In genomic region chr6:35651401-35651800, GRCm38 (mm10) we compare ENCODE assay signal across 11 mouse cellular contexts.
"Had no signal": no experiment of that assay in that cellular context is flagged by ENCODE, and none has a peak within 500 bp of the region (broad histone marks: within the 10 kb centered on the region; RNA-seq: fewer than 3 reads in every experiment).

No protein-coding gene starts in this region.

- H3K9ac ChIP-seq: kidney, embryonic 15.5 days; limb, embryonic 13.5 days; liver, embryonic 15.5 days; midbrain, embryonic 12.5 days; stomach, embryonic 15.5 days had no signal

- H3K27me3 ChIP-seq: kidney, embryonic 15.5 days; limb, embryonic 13.5 days; liver, embryonic 15.5 days; midbrain, embryonic 12.5 days; stomach, embryonic 15.5 days had no signal

- H3K27ac ChIP-seq: kidney, embryonic 15.5 days; limb, embryonic 13.5 days; liver, embryonic 15.5 days; midbrain, embryonic 12.5 days; stomach, embryonic 15.5 days had no signal

- ATAC-seq: intestine, embryonic 16.5 days had no signal

- H3K4me1 ChIP-seq: kidney, embryonic 15.5 days; limb, embryonic 13.5 days; liver, embryonic 15.5 days; midbrain, embryonic 12.5 days; stomach, embryonic 15.5 days had no signal

- H3K4me3 ChIP-seq: kidney, embryonic 15.5 days; limb, embryonic 13.5 days; liver, embryonic 15.5 days; midbrain, embryonic 12.5 days; stomach, embryonic 15.5 days had no signal

- DNase-seq: kidney, adult 2 months; kidney, postnatal 14 days; left cerebral cortex, postnatal 4 days; right cerebral cortex, postnatal 14 days; thymus, postnatal 36 days had no signal

- H3K4me2 ChIP-seq: kidney, embryonic 15.5 days; limb, embryonic 13.5 days; liver, embryonic 15.5 days; midbrain, embryonic 12.5 days; stomach, embryonic 15.5 days had no signal

- H3K36me3 ChIP-seq: kidney, embryonic 15.5 days; limb, embryonic 13.5 days; liver, embryonic 15.5 days; midbrain, embryonic 12.5 days; stomach, embryonic 15.5 days had no signal

- H3K9me3 ChIP-seq: kidney, embryonic 15.5 days; limb, embryonic 13.5 days; liver, embryonic 15.5 days; midbrain, embryonic 12.5 days; stomach, embryonic 15.5 days had no signal
